ENCODE assay signal across 24 mouse cellular contexts in the genomic region with DNA sequence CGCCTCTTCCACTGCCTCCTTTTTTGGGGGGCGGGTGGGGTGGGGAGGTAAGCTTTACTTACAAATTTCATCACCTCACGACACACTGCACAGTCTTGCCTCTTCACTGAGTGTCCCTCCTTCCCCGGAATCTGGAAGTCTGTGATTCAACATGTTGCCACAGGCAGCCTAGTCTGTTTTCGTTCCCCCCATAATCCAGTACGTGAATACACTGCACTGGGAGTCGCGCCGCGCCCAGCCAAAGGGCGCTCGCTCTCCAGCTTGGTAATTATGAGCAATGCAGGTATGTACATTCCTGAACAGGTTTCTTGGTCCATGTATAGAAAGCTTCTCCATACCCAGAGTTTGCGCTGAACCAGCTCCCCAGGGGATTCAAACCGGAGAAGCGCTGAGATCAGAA. TPM values are rescaled to one million over a fixed set of nuclear protein-coding genes. Genes with fewer than 3 reads are reported as not detected.
DNase-seq lines count a peak whose midpoint lies in the region; ATAC-seq and TF ChIP-seq lines count a peak whose summit lies in the region.
"Had no signal": no experiment of that assay in that cellular context is flagged by ENCODE, and none has a peak within 500 bp of the region (broad histone marks: within the 10 kb centered on the region; RNA-seq: fewer than 3 reads in every experiment).

No protein-coding gene starts in this region.

- H3K4me1 ChIP-seq in heart, embryonic 11.5 days (ENCODE audit: control insufficient read depth, insufficient read depth, low read length), result no peaks in the 10 kb centered on the region
- no peaks in the 10 kb centered on the region for H3K4me1 ChIP-seq in lung, embryonic 14.5 days (ENCODE audit: insufficient read depth)
- H3K4me1 ChIP-seq in lung, adult 2 months (ENCODE audit: control insufficient read depth, insufficient read depth, low read length), result no peaks in the 10 kb centered on the region
- peaks cover 5% of the 10 kb centered on the region; the same call in 1 of the 2 replicates for H3K4me1 ChIP-seq in limb, embryonic 13.5 days
- H3K4me1 ChIP-seq: forebrain, embryonic 12.5 days; hindbrain, embryonic 13.5 days; liver, embryonic 12.5 days; lung, embryonic 15.5 days; midbrain, embryonic 10.5 days had no signal

- no peaks in the 10 kb centered on the region for H3K36me3 ChIP-seq in heart, embryonic 11.5 days (ENCODE audit: control insufficient read depth, insufficient read depth, low read length)
- H3K36me3 ChIP-seq in lung, embryonic 14.5 days (ENCODE audit: insufficient read depth), result no peaks in the 10 kb centered on the region
- peaks cover 3% of the 10 kb centered on the region for H3K36me3 ChIP-seq in limb, embryonic 13.5 days
- H3K36me3 ChIP-seq: forebrain, embryonic 12.5 days; lung, embryonic 15.5 days had no signal

- WGBS in heart, embryonic 11.5 days (ENCODE audit: insufficient replicate concordance), result 39% methylated on average over 15 of the region's 15 CpGs
- 42% methylated on average over 15 of the region's 15 CpGs for WGBS in lung, embryonic 14.5 days
- WGBS in lung, adult 2 months, result 57% methylated on average over 15 of the region's 15 CpGs
- WGBS in limb, embryonic 13.5 days, result 45% methylated on average over 15 of the region's 15 CpGs

- H3K27ac ChIP-seq in heart, embryonic 11.5 days (ENCODE audit: low read depth, low read length), result no peak overlapping the region
- no peak overlapping the region for H3K27ac ChIP-seq in lung, embryonic 14.5 days (ENCODE audit: low read depth)
- H3K27ac ChIP-seq in limb, embryonic 13.5 days, result no peak overlapping the region
- H3K27ac ChIP-seq: forebrain, embryonic 12.5 days; hindbrain, embryonic 13.5 days; liver, embryonic 12.5 days; lung, embryonic 15.5 days; midbrain, embryonic 10.5 days had no signal

- no peak overlapping the region for H3K4me3 ChIP-seq in heart, embryonic 11.5 days (ENCODE audit: low read depth, low read length)
- H3K4me3 ChIP-seq in lung, embryonic 14.5 days (ENCODE audit: low read depth, low read length), result no peak overlapping the region
- H3K4me3 ChIP-seq in lung, adult 2 months (replicated peaks; ENCODE audit: extremely low read depth, low read depth, low read length), result no peak overlapping the region
- no peak overlapping the region for H3K4me3 ChIP-seq in limb, embryonic 13.5 days
- H3K4me3 ChIP-seq: forebrain, embryonic 12.5 days; hindbrain, embryonic 13.5 days; liver, embryonic 12.5 days; lung, embryonic 15.5 days; midbrain, embryonic 10.5 days had no signal

- no peak for TF ChIP-seq POLR2A in lung, adult 2 months (IDR thresholded peaks at IDR 0.05; ENCODE audit: borderline replicate concordance, extremely low read depth, low read depth, low read length)

- peaks cover 5% of the 10 kb centered on the region; the same call in 1 of the 2 replicates for H3K27me3 ChIP-seq in heart, embryonic 11.5 days (ENCODE audit: control insufficient read depth, insufficient read depth, low read length)
- no peaks in the 10 kb centered on the region for H3K27me3 ChIP-seq in lung, embryonic 14.5 days (ENCODE audit: insufficient read depth, low read length)
- H3K27me3 ChIP-seq in limb, embryonic 13.5 days, result no peaks in the 10 kb centered on the region
- H3K27me3 ChIP-seq: forebrain, embryonic 12.5 days; hindbrain, embryonic 13.5 days; lung, embryonic 15.5 days had no signal

- TF ChIP-seq CTCF in lung, embryonic 14.5 days (IDR thresholded peaks at IDR 0.05; ENCODE audit: low read depth), result no peak
- no peak for TF ChIP-seq CTCF in lung, adult 2 months (IDR thresholded peaks at IDR 0.05; ENCODE audit: insufficient read depth, low read length)

- no peak overlapping the region for H3K9ac ChIP-seq in heart, embryonic 11.5 days (ENCODE audit: low read depth, low read length)
- no peak overlapping the region for H3K9ac ChIP-seq in lung, embryonic 14.5 days
- no peak overlapping the region for H3K9ac ChIP-seq in limb, embryonic 13.5 days
- H3K9ac ChIP-seq: forebrain, embryonic 12.5 days; hindbrain, embryonic 13.5 days; liver, embryonic 12.5 days; lung, embryonic 15.5 days had no signal

- DNase-seq in heart, adult 8-10 months (ENCODE audit: low spot score), result no peak
- DNase-seq in lung, embryonic 14.5 days, result peak; percentile 15
- DNase-seq in lung, adult 2 months, result no peak
- DNase-seq in urinary bladder, adult 18-20 months (ENCODE audit: low spot score in 2 of 2), result no peak
- no peak for DNase-seq in kidney, adult 11 months
- no peak for DNase-seq in layer of hippocampus, postnatal 36 days
- DNase-seq: adrenal gland, adult 2 months; cerebellum, adult 9-10 months; heart, adult 11 months; heart, postnatal 10 days; kidney, adult 18-20 months; kidney, postnatal 10 days; lung, postnatal 4 days; retina, postnatal 1 day; right cerebral cortex, postnatal 4 days; thymus, postnatal 36 days had no signal

- no peak for ATAC-seq in heart, embryonic 11.5 days (replicated peaks; ENCODE audit: insufficient number of reproducible peaks, low FRiP score, low TSS enrichment)
- peak; percentile 50; the same call in 1 of the 2 replicates for ATAC-seq in lung, embryonic 14.5 days (ENCODE audit: insufficient read depth)
- peak; percentile 58 for ATAC-seq in limb, embryonic 13.5 days (ENCODE audit: low FRiP score, low read depth)
- ATAC-seq: CD4-positive, CD25-positive, alpha-beta regulatory T cell, adult 4 months; liver, embryonic 12.5 days had no signal

- no peaks in the 10 kb centered on the region for H3K9me3 ChIP-seq in heart, embryonic 11.5 days (replicated peaks; ENCODE audit: control insufficient read depth, low read length)
- H3K9me3 ChIP-seq in lung, embryonic 14.5 days (ENCODE audit: low read depth, low read length), result no peaks in the 10 kb centered on the region
- H3K9me3 ChIP-seq in limb, embryonic 13.5 days, result peaks cover 4% of the 10 kb centered on the region; the same call in 1 of the 2 replicates
- H3K9me3 ChIP-seq: forebrain, embryonic 12.5 days; liver, embryonic 12.5 days; lung, embryonic 15.5 days had no signal

- peak overlapping the region; percentile 21; the same call in 1 of the 2 replicates for H3K4me2 ChIP-seq in heart, embryonic 11.5 days
- H3K4me2 ChIP-seq in lung, embryonic 14.5 days, result no peak overlapping the region
- peak overlapping the region; percentile 31 for H3K4me2 ChIP-seq in limb, embryonic 13.5 days (replicated peaks)
- H3K4me2 ChIP-seq: forebrain, embryonic 12.5 days; hindbrain, embryonic 13.5 days; liver, embryonic 12.5 days; lung, embryonic 15.5 days had no signal

RNA-seq across cellular contexts. Expression of a gene that starts 35.4 kb away (rescaled TPM):
- 19.2 and 23.2 TPM in 2 replicates for polyA plus RNA-seq in heart, embryonic 11.5 days (2014; fragmentation: Nextera tagmentation; extraction: Ambion mirVana)
- total RNA-seq in heart, adult 8-10 months (2022), result 1 to 10 TPM; 6.4 to 8.6 (median 7.9) TPM
- polyA plus RNA-seq in lung, embryonic 14.5 days (2014; fragmentation: Nextera tagmentation; extraction: Ambion mirVana), result 31.9 and 32.4 TPM in 2 replicates
- 26.5 and 29.9 TPM in 2 replicates for polyA plus RNA-seq in lung, adult 2 months (2012; rRNA removed)
- polyA plus RNA-seq in limb, embryonic 13.5 days (2015; fragmentation: Nextera tagmentation; extraction: Ambion mirVana), result 52.3 and 53.4 TPM in 2 replicates
- 10 to 100 TPM; 15.8 to 16.0 TPM for total RNA-seq in layer of hippocampus, postnatal 36 days (2021)
